Mouse (Mus musculus): ENCODE results near the gene Rit1.

- TF ChIP-seq CTCF (IDR thresholded peaks at IDR 0.05; ENCODE audit: low read depth) (peak; percentile 23), EP300 (IDR thresholded peaks at IDR 0.05; ENCODE audit: low read depth) (no peak)
These were observed 23.5 kb downstream of the Rit1 start for GRCm38 (mm10) chr3:88740147-88740546.

Measured in heart, postnatal 0 days (tissue).